28 mouse cellular contexts compared by ENCODE assay signal in the genomic region with DNA sequence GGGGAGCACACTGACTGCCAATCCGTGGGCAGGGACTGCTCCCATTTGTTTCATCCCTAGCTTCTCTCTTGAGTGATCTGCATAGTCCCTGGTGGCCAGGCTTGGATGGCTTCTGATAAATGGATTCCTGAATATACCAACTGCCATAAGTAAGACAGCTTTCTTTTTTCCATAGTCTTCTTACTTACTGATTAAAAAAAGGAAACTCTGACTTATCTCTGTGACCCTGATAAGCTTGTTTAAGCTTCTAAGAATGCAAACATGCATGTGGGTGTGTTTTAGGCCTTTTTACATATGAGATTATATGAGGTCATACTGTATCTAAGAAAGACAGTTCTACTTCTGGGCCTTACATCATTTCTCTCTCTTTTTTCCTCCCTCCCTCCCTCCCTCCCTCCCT. TPM values are rescaled to one million over a fixed set of nuclear protein-coding genes. Genes with fewer than 3 reads are reported as not detected.
DNase-seq lines count a peak whose midpoint lies in the region; ATAC-seq and TF ChIP-seq lines count a peak whose summit lies in the region.
"Had no signal": no experiment of that assay in that cellular context is flagged by ENCODE, and none has a peak within 500 bp of the region (broad histone marks: within the 10 kb centered on the region; RNA-seq: fewer than 3 reads in every experiment).

No protein-coding gene starts in this region.

- H3K4me1 ChIP-seq in hindbrain, embryonic 13.5 days (replicated peaks) = peaks cover 8% of the 10 kb centered on the region; the same call in 1 of the 2 replicates
- peaks cover 11% of the 10 kb centered on the region for H3K4me1 ChIP-seq in hindbrain, embryonic 10.5 days (replicated peaks)
- peaks cover 2% of the 10 kb centered on the region for H3K4me1 ChIP-seq in G1E (ENCODE audit: insufficient read depth, low read depth, low read length)
- H3K4me1 ChIP-seq: limb, embryonic 12.5 days had no signal

- H3K4me3 ChIP-seq in hindbrain, embryonic 13.5 days = no peak overlapping the region
- H3K4me3 ChIP-seq in hindbrain, embryonic 10.5 days = no peak overlapping the region
- H3K4me3 ChIP-seq in G1E (ENCODE audit: low read depth, low read length) = no peak overlapping the region
- H3K4me3 ChIP-seq: embryonic facial prominence, embryonic 13.5 days; erythroblast, embryonic 14.5 days; heart, adult 2 months; heart, embryonic 13.5 days; hindbrain, embryonic 15.5 days; limb, embryonic 12.5 days; liver, embryonic 12.5 days; midbrain, embryonic 12.5 days had no signal

- WGBS in hindbrain, embryonic 13.5 days = 15% methylated on average over 1 of the region's 1 CpGs
- WGBS in hindbrain, embryonic 10.5 days = 36% methylated on average over 1 of the region's 1 CpGs

- no peak overlapping the region for H3K9ac ChIP-seq in hindbrain, embryonic 13.5 days
- H3K9ac ChIP-seq: embryonic facial prominence, embryonic 13.5 days; heart, embryonic 13.5 days; hindbrain, embryonic 15.5 days; limb, embryonic 12.5 days; liver, embryonic 12.5 days; midbrain, embryonic 12.5 days had no signal

- H3K9me3 ChIP-seq in hindbrain, embryonic 13.5 days = no peaks in the 10 kb centered on the region
- no peaks in the 10 kb centered on the region for H3K9me3 ChIP-seq in hindbrain, embryonic 10.5 days
- H3K9me3 ChIP-seq in G1E (replicated peaks) = no peaks in the 10 kb centered on the region
- H3K9me3 ChIP-seq: embryonic facial prominence, embryonic 13.5 days; heart, embryonic 13.5 days; hindbrain, embryonic 15.5 days; limb, embryonic 12.5 days; liver, embryonic 12.5 days had no signal

- no peak for DNase-seq in hindbrain, embryonic 10.5 days (ENCODE audit: low spot score)
- peak; percentile 1 for DNase-seq in ovary, adult 18-20 months (ENCODE audit: low spot score)
- DNase-seq in ovary, postnatal 36 days (ENCODE audit: low spot score) = no peak
- peak; percentile 4 for DNase-seq in G1E (ENCODE audit: low spot score)
- peak; percentile 18 for DNase-seq in c-Kit-positive CD71-positive TER-119-positive erythroid progenitor cells, embryonic 14.5 days (ENCODE audit: low spot score)
- DNase-seq in gastrocnemius, adult 18-20 months (ENCODE audit: low spot score) = no peak
- no peak for DNase-seq in embryo, embryonic 10.5 days (ENCODE audit: low spot score)
- DNase-seq: adrenal gland, postnatal 36 days; B cell, adult 2 months; cerebellum, adult 18-20 months; cerebellum, postnatal 14 days; embryo, embryonic 11 days; gastrocnemius, postnatal 25 days; kidney, adult 9 months; kidney, postnatal 14 days; layer of hippocampus, postnatal 36 days; lung, adult 2 months; lung, postnatal 14 days; thymus, postnatal 36 days had no signal

- no peak overlapping the region for H3K4me2 ChIP-seq in hindbrain, embryonic 13.5 days
- H3K4me2 ChIP-seq: embryonic facial prominence, embryonic 13.5 days; heart, embryonic 13.5 days; hindbrain, embryonic 15.5 days; limb, embryonic 12.5 days; liver, embryonic 12.5 days; midbrain, embryonic 12.5 days had no signal

- peak overlapping the region; percentile 35; the same call in 1 of the 2 replicates for H3K27ac ChIP-seq in hindbrain, embryonic 13.5 days
- H3K27ac ChIP-seq in hindbrain, embryonic 10.5 days = no peak overlapping the region
- H3K27ac ChIP-seq: embryonic facial prominence, embryonic 13.5 days; heart, adult 2 months; heart, embryonic 13.5 days; hindbrain, embryonic 15.5 days; limb, embryonic 12.5 days; liver, embryonic 12.5 days; midbrain, embryonic 12.5 days had no signal

- no peak for TF ChIP-seq CTCF in G1E (IDR thresholded peaks at IDR 0.05; ENCODE audit: low read depth, low read length)

- H3K27me3 ChIP-seq in hindbrain, embryonic 13.5 days = no peaks in the 10 kb centered on the region
- H3K27me3 ChIP-seq in hindbrain, embryonic 10.5 days (ENCODE audit: insufficient read depth, poor library complexity, severe bottlenecking) = no peaks in the 10 kb centered on the region
- H3K27me3 ChIP-seq in G1E (ENCODE audit: insufficient read depth, low read length) = peaks cover 14% of the 10 kb centered on the region
- H3K27me3 ChIP-seq: embryonic facial prominence, embryonic 13.5 days; heart, embryonic 13.5 days; hindbrain, embryonic 15.5 days; limb, embryonic 12.5 days; midbrain, embryonic 12.5 days had no signal

- H3K36me3 ChIP-seq in hindbrain, embryonic 13.5 days = no peaks in the 10 kb centered on the region
- H3K36me3 ChIP-seq in hindbrain, embryonic 10.5 days = no peaks in the 10 kb centered on the region
- no peaks in the 10 kb centered on the region for H3K36me3 ChIP-seq in G1E (replicated peaks)
- H3K36me3 ChIP-seq: embryonic facial prominence, embryonic 13.5 days; heart, embryonic 13.5 days; hindbrain, embryonic 15.5 days; limb, embryonic 12.5 days; liver, embryonic 12.5 days; midbrain, embryonic 12.5 days had no signal

- no peak for ATAC-seq in hindbrain, embryonic 13.5 days (ENCODE audit: low FRiP score)
- ATAC-seq in G1E (ENCODE audit: extremely low read depth, insufficient number of reproducible peaks, low FRiP score, poor library complexity, severe bottlenecking) = peak; percentile 76
- ATAC-seq: liver, embryonic 12.5 days had no signal

RNA-seq across cellular contexts. Expression of gene Odc1, which starts 57.3 kb away (rescaled TPM):
- polyA plus RNA-seq in hindbrain, embryonic 13.5 days (2015; fragmentation: Nextera tagmentation; extraction: Ambion mirVana) = 148 and 155 TPM in 2 replicates
- polyA plus RNA-seq in hindbrain, embryonic 10.5 days (2016; fragmentation: Nextera tagmentation; extraction: Ambion mirVana) = 274 and 286 TPM in 2 replicates
- total RNA-seq in G1E (2014; fragmentation: Nextera tagmentation) = 253 and 303 TPM in 2 replicates
- 219 and 221 TPM in 2 replicates for total RNA-seq in G1E (2017)
- polyA plus RNA-seq in G1E (2012) = 44.6 and 61.1 TPM in 2 replicates
- 100 to 1,000 TPM; 113 to 121 TPM for total RNA-seq in gastrocnemius, adult 18-20 months (2021)

Comparison
In these comparisons a context has a peak if more than half of its experiments do, and no peak if none do; other contexts are left out.
1. DNase-seq: peak in ovary, adult 18-20 months (single experiment), G1E (single experiment) and c-Kit-positive CD71-positive TER-119-positive erythroid progenitor cells, embryonic 14.5 days (single experiment); none in hindbrain, embryonic 10.5 days (single experiment), ovary, postnatal 36 days (single experiment), gastrocnemius, adult 18-20 months (single experiment) and embryo, embryonic 10.5 days (single experiment).